Mouse (Mus musculus) skeletal muscle tissue, adult 2 months (tissue): ENCODE results near the gene Adar.

Experiments
- DNase-seq: peaks from one replicate; pipeline ENCODE4 v3.0.0-alpha.2; 2012; ENCODE audit warnings: low read depth, low spot score

The Adar gene

DNA sequence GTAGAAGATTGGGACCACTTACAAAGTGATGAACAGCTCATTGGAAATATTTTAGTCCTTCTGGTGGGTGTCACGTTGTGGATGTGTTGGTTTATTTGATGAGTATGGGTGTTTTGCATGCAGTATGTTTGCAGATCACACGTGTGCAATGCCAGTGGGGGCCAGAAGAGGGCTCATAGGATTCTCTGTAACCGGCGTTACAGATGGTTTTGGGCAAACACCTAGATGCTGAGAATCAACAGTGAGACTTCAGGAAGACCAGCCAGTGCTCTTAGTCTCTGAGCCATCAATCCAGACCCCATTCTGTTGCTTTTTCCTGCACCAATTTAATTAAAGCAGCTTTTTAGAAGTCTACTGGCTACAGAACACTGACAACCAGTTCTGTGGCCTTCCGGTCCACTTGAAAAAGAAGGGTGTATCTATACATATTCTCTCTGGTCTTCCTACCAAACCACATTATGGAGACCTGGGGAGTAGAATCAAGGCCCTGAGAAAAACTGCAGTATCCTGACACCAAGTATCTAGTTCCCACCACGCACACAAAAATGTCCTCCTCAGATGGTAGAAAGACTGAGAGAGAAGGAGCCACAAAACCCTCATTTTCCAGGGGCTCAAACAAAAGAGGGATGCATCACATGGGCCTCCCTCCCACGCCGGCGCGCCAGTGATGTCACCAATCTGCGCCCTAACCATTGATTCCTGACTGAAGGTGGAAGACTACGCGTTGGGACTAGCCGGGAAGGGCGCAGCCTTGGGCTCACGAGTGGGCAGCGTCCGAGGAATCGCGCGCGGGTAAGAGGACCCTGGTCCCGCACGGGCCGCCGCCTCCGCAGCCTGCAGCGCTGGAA lies at the start of gene Adar:
TSS of gene Adar (plus strand) at position 664 of the 848 bp plus-strand sequence.
- no peak for DNase-seq

- no peak for DNase-seq
These were observed 47.7 kb upstream of the Adar start for GRCm38 (mm10) chr3:89667131-89667530.

GRCm38 (mm10) chr3:89671334-89671733 lies 43.5 kb upstream of the Adar start:
- no peak for DNase-seq

- no peak for DNase-seq
These were observed 42.1 kb upstream of the Adar start for GRCm38 (mm10) chr3:89672573-89673317.

GRCm38 (mm10) chr3:89677617-89678016 lies 37.2 kb upstream of the Adar start:
- DNase-seq, result no peak

DNA sequence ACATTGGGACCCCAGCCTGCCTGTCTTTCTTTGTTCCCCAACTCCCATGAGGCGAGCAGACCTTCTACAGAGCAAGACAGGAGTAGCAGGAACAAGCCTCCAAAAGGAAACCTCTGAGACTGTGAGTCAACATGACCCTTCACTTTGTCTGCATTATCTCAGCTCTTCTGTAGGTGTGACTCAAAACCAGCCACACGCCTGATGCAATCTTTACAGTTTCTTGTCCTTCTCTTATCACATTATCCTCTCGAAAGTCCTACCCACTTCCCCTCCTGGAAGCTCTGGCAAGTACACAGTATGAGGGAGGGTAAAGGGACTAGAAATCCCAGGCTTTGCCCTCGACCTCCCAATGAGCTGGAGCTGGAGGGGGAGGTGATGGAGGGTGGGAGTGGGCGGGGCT lies 28.8 kb upstream of the Adar start:
- DNase-seq, result no peak

DNA sequence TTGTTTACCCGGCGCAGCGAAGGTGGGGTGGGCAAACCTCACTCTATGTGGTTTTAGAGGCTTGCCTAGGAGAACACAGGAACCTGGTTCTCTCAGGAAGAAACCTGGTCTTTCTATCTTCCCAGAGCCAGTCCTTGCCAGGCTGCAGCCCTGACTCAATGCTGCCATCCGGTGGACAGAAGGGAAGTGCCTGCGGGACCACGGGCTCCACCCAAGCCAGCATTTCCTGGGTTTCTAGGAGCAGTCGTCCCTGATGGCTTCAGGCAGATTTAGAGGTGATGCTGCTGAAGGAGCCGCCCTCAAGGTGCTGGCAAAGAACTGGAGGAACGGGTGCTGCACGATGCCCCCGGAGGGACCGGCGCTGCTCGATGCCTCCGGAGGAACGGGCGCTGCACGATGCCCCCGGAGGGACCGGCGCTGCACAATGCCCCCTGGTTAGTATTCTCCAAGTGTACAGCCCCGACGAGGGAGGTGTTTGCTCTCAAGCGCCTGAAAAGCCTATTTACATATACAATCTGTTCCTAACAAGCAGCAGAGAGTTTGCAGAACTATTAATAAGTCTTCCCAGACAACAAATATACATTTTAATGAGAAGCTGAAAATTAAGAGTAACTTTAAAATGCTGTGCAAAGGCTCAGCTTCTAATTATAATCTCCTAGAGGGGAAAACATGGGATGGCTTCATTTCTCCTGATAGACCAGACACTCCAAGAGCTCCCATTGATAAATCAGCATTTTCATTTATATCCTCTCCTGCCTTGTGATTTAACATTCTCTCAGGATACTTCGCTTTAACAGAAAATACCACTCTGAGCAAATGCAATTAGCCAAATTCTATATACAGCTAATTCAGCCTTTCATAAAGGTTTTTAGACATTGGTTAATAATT lies 25.9 kb upstream of the Adar start:
- peak; percentile 43 for DNase-seq

DNA sequence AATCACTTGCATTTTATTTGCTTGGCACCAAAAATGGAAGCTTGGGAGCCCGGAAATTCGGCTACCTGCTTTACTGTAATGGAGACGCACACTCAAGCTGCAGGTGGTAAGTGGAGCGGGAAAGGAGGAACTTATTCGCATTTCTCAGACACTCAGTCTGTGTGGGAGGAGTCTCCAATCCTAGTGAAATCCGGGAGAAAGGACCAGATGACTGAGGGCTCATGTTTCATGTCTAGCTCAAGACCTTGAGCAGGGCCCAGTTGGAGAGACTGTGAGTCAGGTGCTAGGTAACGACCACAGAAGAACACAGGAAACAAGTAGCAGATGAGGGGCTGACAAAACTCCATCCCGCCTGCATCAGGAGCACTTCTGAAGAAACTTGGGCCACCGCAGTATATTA lies 23.0 kb upstream of the Adar start:
- no peak for DNase-seq

GRCm38 (mm10) chr3:89696152-89696821 lies 18.5 kb upstream of the Adar start:
- DNase-seq, result no peak

GRCm38 (mm10) chr3:89698958-89699357 lies 15.9 kb upstream of the Adar start:
- DNase-seq, result no peak

DNA sequence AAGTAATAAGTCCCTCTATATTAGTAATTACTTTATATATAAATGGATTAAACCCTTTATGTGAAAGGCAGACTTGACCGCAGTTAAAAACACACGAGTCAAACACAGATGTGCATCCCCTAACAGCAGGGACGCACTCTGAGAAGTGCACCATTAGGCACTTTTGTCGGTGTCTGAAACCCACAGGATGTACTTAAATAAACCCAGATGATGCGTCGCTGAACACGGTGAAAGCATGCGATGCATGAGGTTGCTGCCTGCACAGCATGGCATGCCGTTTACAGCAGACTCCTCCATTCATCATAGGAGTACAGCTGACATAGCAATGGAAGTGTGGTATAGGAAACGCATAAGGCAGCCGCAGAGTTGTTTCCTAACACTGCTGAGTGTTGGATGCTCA lies 14.4 kb upstream of the Adar start:
- DNase-seq, result no peak

DNA sequence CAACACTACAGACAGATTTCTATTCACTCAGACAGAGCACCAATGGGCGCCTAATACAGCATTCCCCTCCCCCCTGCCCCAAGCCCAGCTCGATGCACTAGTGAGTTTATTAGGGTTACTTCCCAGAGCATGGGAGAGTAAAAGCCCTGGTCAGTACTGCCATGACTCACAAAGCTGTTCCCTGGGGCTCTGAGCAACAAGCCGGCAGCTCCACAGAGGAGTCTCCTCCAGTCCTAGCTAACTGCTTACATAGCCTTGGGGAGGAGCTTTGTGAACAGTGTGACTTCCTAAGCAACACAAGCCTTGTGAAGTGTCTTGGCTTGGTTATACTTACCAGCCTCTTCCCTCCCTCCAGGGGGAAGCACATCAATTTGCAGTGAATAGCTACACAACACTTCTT lies 11.2 kb upstream of the Adar start:
- no peak for DNase-seq

DNA sequence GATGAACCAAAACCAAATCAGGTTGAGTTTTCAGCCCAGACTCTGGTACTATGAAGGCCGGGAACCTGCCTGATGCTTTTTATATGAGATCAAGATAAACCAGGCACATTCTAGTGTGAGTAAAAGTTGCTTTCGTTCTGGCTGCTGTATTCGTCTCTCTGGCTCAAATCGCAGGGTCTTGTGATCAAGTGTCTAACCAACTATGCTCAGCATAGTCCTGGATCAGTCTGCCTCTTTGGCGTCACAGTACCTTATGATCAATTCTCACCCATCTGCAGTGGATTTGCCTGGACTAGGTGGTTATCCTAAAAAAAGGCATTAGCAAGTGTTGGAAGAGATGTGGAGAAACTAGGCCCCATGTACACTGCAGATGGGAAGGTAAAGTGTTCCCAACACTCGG lies 10.8 kb upstream of the Adar start:
- no peak for DNase-seq

GRCm38 (mm10) chr3:89715207-89715966 lies 565 bp downstream of the Adar start:
- no peak for DNase-seq

GRCm38 (mm10) chr3:89715967-89716256 lies 1.1 kb downstream of the Adar start:
- DNase-seq, result no peak

- DNase-seq, result no peak
These were observed 7.2 kb downstream of the Adar start for GRCm38 (mm10) chr3:89722032-89722431.

DNA sequence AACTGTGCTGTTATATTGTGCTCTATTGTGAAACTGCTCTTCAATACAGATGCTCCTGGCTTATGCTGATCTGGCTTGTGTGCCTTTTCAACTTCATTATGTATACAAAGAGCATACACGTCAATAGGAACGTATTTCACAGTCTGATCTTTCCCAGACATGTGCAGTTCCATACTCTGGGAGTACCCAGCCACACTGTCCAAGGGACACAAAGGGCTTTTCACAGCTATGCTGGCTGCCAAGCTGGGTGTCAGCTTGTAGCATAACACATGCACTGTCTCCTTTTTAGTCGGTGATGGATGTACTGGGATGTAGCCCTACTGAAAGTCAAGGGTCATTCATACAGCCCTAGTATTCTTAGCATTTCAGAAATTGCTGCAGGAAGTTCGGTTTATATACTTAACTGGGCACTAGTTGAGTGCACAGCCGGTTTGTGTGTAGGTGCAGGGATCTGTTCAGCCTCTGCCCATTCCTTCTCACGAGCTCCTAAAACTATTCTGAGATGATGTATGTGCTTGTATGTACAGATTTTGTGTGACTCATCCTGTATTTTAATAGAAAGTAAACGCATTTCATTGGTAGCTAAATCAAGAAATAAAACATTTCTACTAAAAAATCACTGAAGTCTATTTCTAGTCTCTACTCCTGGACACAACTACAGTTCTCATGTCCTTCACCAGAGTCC lies 8.7 kb downstream of the Adar start:
- DNase-seq, result no peak

- DNase-seq, result no peak
These were observed 12.2 kb downstream of the Adar start for GRCm38 (mm10) chr3:89727028-89727427.

GRCm38 (mm10) chr3:89728848-89729247 lies 14.0 kb downstream of the Adar start:
- DNase-seq, result no peak
